Mouse (Mus musculus) liver, embryonic 12.5 days (tissue): Measurements from ENCODE around the gene Six4. TPM values are rescaled to one million over a fixed set of nuclear protein-coding genes. Genes with fewer than 3 reads are reported as not detected.

ENCODE experiments used
- ATAC-seq: fragments of 200-750 bp; cut with Nextera tagmentation; 2 replicates; pipeline ENCODE4 v1.8.0; 2017; ENCODE audit warnings: moderate number of reproducible peaks, mild to moderate bottlenecking, moderate library complexity
- H3K27ac ChIP-seq: fragments of 300-500 bp; sonication (generic); 2 replicates; pipeline ENCODE4 v1.5.1; 2016; ENCODE audit warnings: mild to moderate bottlenecking
- H3K27me3 ChIP-seq: fragments of 300-500 bp; sonication (generic); replicated peaks from 2 replicates; pipeline ENCODE4 v1.6.1; 2016; ENCODE audit warnings: mild to moderate bottlenecking, moderate library complexity
- H3K36me3 ChIP-seq: fragments of 300-500 bp; sonication (generic); 2 replicates; pipeline ENCODE4 v1.6.1; 2016; ENCODE audit warnings: mild to moderate bottlenecking, moderate library complexity
- H3K4me1 ChIP-seq: fragments of 300-500 bp; sonication (generic); 2 replicates; pipeline ENCODE4 v1.6.1; 2016
- H3K4me2 ChIP-seq: fragments of 300-500 bp; sonication (generic); 2 replicates; pipeline ENCODE4 v1.6.1; 2016; ENCODE audit warnings: mild to moderate bottlenecking, moderate library complexity
- H3K4me3 ChIP-seq: fragments of 300-500 bp; sonication (generic); 2 replicates; pipeline ENCODE4 v1.5.1; 2016; ENCODE audit warnings: mild to moderate bottlenecking, moderate library complexity
- H3K9ac ChIP-seq: fragments of 300-500 bp; sonication (generic); 2 replicates; pipeline ENCODE4 v1.6.1; 2016; ENCODE audit warnings: mild to moderate bottlenecking, moderate library complexity
- H3K9me3 ChIP-seq: fragments of 300-500 bp; sonication (generic); replicated peaks from 2 replicates; pipeline ENCODE4 v1.6.1; 2016; ENCODE audit warnings: mild to moderate bottlenecking, moderate library complexity
- WGBS: fragments of 180-500 bp; shearing (Covaris S2); methylation state at CpG from one replicate; pipeline ENCODE4 v1.1.7; 2016; ENCODE audit not compliant: insufficient replicate concordance; 5-methylcytosine and 5-hydroxymethylcytosine counted together
- polyA plus RNA-seq: library from polyadenylated mRNA; unstranded; fragments of >200 nt; fragmentation: Nextera tagmentation; extraction: Ambion mirVana; gene quantifications from 2 replicates; pipeline ENCODE4 v1.2.1, GENCODE M21; 2016

Gene Six4
- polyA plus RNA-seq, 1 experiment from 2014 or later: 0.18 TPM

- no peak overlapping the region for H3K4me3 ChIP-seq
- WGBS: 4% methylated on average over 19 of the region's 19 CpGs
- peaks cover 10% of the 10 kb centered on the region; the same call in 1 of the 2 replicates for H3K4me1 ChIP-seq
- H3K9me3 ChIP-seq: no peaks in the 10 kb centered on the region
- no peak for ATAC-seq
- H3K27me3 ChIP-seq: peaks cover 100% of the 10 kb centered on the region
- no peaks in the 10 kb centered on the region for H3K36me3 ChIP-seq
- no peak overlapping the region for H3K9ac ChIP-seq
- H3K4me2 ChIP-seq: no peak overlapping the region
- H3K27ac ChIP-seq: no peak overlapping the region
These were observed 61.1 kb downstream of the Six4 start for GRCm38 (mm10) chr12:73052036-73052650.

- Histone ChIP-seq H3K9me3 (no peaks in the 10 kb centered on the region), H3K4me1 (peaks cover 20% of the 10 kb centered on the region), H3K9ac (no peak overlapping the region), H3K36me3 (no peaks in the 10 kb centered on the region), H3K4me3 (no peak overlapping the region), H3K27ac (no peak overlapping the region), H3K27me3 (peaks cover 100% of the 10 kb centered on the region), H3K4me2 (no peak overlapping the region)
- 2% methylated on average over 15 of the region's 15 CpGs for WGBS
- no peak for ATAC-seq
These were observed 62.3 kb downstream of the Six4 start for GRCm38 (mm10) chr12:73050811-73051580.

GRCm38 (mm10) chr12:73050305-73050704 lies 63.0 kb downstream of the Six4 start:
- H3K4me1 ChIP-seq: peaks cover 27% of the 10 kb centered on the region
- H3K4me2 ChIP-seq: no peak overlapping the region
- no peaks in the 10 kb centered on the region for H3K36me3 ChIP-seq
- WGBS: 4% methylated on average over 13 of the region's 13 CpGs
- no peak for ATAC-seq
- H3K4me3 ChIP-seq: no peak overlapping the region
- no peak overlapping the region for H3K27ac ChIP-seq
- H3K27me3 ChIP-seq: peaks cover 100% of the 10 kb centered on the region
- H3K9ac ChIP-seq: no peak overlapping the region
- no peaks in the 10 kb centered on the region for H3K9me3 ChIP-seq

Other genes starting within 250 kb of the Six4 start
- gene Six6, start 173.6 kb downstream of the Six4 start, polyA plus RNA-seq: not detected in 2 replicates
- 1.4 and 2.0 TPM in 2 replicates for gene 4930447C04Rik, start 172.7 kb downstream of the Six4 start, polyA plus RNA-seq
- 0.19 and 1.1 TPM in 2 replicates for gene Six1, start 59.6 kb downstream of the Six4 start, polyA plus RNA-seq
- 14.1 and 16.7 TPM in 2 replicates for gene Mnat1, start 10.3 kb upstream of the Six4 start, polyA plus RNA-seq
- 13.1 and 13.7 TPM in 2 replicates for gene Trmt5, start 173.3 kb upstream of the Six4 start, polyA plus RNA-seq
- gene Slc38a6, start 173.3 kb upstream of the Six4 start, polyA plus RNA-seq: 3.5 and 3.6 TPM in 2 replicates